Mouse (Mus musculus) liver, embryonic 14.5 days (tissue): ENCODE data around the gene Msi2.

Experiments
- CTCF ChIP-seq: IDR thresholded peaks from 2 replicates; pipeline ENCODE4 v1.5.1; 2016; ENCODE audit warnings: antibody characterized with exemption, low read depth, control low read depth
- EP300 ChIP-seq: IDR thresholded peaks from 2 replicates; pipeline ENCODE4 v1.6.1; 2016; ENCODE audit warnings: antibody characterized with exemption, low read depth

DNA sequence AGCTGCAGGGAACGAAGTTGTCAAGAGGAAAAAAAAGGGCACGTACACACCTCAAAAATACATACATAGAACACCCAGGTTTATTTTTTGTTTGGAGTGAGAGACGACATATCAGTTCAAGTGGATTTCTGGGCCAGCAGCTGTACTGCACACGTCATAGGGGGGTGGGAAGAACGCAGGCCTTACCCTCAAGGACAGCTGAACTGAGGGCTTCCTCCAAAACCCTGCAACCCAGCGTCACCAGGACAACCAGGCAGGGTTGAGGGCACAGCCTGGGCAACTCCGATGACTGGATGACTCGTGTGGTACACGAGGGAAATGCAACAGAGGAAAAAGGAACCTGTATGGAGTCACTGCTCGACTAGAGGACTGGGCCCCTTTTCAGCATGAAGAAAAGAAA is 25.9 kb downstream of the Msi2 start:
- TF ChIP-seq EP300 (no peak), CTCF (no peak)
